Mouse (Mus musculus) heart, postnatal 0 days (tissue): ENCODE results near the gene Anks3. TPM values are rescaled to one million over a fixed set of nuclear protein-coding genes. Genes with fewer than 3 reads are reported as not detected.

Experiments
- ATAC-seq: fragments of 200-750 bp; cut with Nextera tagmentation; 2 replicates; pipeline ENCODE4 v1.8.0; 2017; ENCODE audit warnings: low read depth, moderate number of reproducible peaks, moderate library complexity; ENCODE audit not compliant: insufficient read depth
- DNase-seq: peaks from one replicate; pipeline ENCODE4 v3.0.0-alpha.2; 2016; ENCODE audit warnings: low spot score
- H3K27ac ChIP-seq: fragments of 300-500 bp; sonication (generic); 2 replicates; pipeline ENCODE4 v1.5.1; 2014; ENCODE audit warnings: low read depth, mild to moderate bottlenecking
- H3K27me3 ChIP-seq: fragments of 300-500 bp; sonication (generic); 2 replicates; pipeline ENCODE4 v1.6.1; 2014; ENCODE audit warnings: low read length, mixed read lengths; ENCODE audit not compliant: control insufficient read depth, insufficient read depth
- H3K36me3 ChIP-seq: fragments of 300-500 bp; sonication (generic); replicated peaks from 2 replicates; pipeline ENCODE4 v1.6.1; 2014; ENCODE audit warnings: low read length, mixed read lengths; ENCODE audit not compliant: control insufficient read depth, insufficient read depth
- H3K4me1 ChIP-seq: fragments of 300-500 bp; sonication (generic); 2 replicates; pipeline ENCODE4 v1.6.1; 2014; ENCODE audit warnings: antibody characterized with exemption; ENCODE audit not compliant: control insufficient read depth, insufficient read depth
- H3K4me2 ChIP-seq: fragments of 300-500 bp; sonication (generic); 2 replicates; pipeline ENCODE4 v1.6.1; 2014; ENCODE audit warnings: low read depth, mild to moderate bottlenecking, low read length, moderate library complexity
- H3K4me3 ChIP-seq: fragments of 300-500 bp; sonication (generic); 2 replicates; pipeline ENCODE4 v1.5.1; 2014; ENCODE audit warnings: low read depth, low read length
- H3K9ac ChIP-seq: fragments of 300-500 bp; sonication (generic); replicated peaks from 2 replicates; pipeline ENCODE4 v1.6.1; 2014; ENCODE audit warnings: low read depth, low read length, mixed read lengths
- H3K9me3 ChIP-seq: fragments of 300-500 bp; sonication (generic); replicated peaks from 2 replicates; pipeline ENCODE4 v1.6.1; 2016; ENCODE audit warnings: low read length; ENCODE audit not compliant: control insufficient read depth
- CTCF ChIP-seq: IDR thresholded peaks from 2 replicates; pipeline ENCODE4 v1.5.1; 2016; ENCODE audit warnings: antibody characterized with exemption, control low read depth, low read depth
- EP300 ChIP-seq: IDR thresholded peaks from 2 replicates; pipeline ENCODE4 v1.6.1; 2016; ENCODE audit warnings: antibody characterized with exemption, low read depth
- WGBS: fragments of 180-500 bp; shearing (Covaris S2); extraction: QIAGEN DNeasy Blood & Tissue Kit; methylation state at CpG from one replicate; pipeline ENCODE4 v1.1.7; 2014; 5-methylcytosine and 5-hydroxymethylcytosine counted together
- polyA plus RNA-seq: library from polyadenylated mRNA; unstranded; fragments of >200 nt; fragmentation: Nextera tagmentation; extraction: Ambion mirVana; gene quantifications from 2 replicates; pipeline ENCODE4 v1.2.1, GENCODE M21; 2015
- total RNA-seq: library from RNA; depleted of rRNA; stranded (reverse); fragments of >200 nt; gene quantifications from 2 replicates; pipeline ENCODE4 v1.2.3, GENCODE M21; 2014; ENCODE audit warnings: low replicate concordance

Gene Anks3
- total and polyA plus RNA-seq, 2 experiments from 2014 or later, result 21.2 to 22.7 TPM

DNA sequence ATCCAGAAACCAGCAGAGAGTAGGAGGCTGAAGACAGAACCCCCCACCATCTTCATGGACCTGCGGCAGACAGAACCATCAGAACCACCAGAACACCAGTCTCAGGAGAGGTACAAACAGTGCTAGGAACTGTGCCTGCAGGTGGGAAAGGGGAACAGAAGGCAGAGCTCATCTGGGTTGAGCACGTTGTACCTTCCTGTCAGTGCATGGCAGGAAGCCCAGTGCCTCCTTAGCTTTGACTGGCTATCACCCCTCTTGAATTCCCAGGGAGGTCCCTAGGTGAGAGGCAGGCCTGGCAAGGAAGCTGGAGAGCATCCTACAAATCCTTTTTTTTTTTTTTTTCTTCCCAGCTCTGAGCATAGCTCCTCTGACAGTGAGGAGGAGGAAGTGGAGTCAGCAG is 12.2 kb upstream of the Anks3 start:
- H3K9ac ChIP-seq, result no peak overlapping the region
- no peak for ATAC-seq
- no peak for DNase-seq
- no peak overlapping the region for H3K4me2 ChIP-seq
- no peak for TF ChIP-seq EP300
- no peak for TF ChIP-seq CTCF
- no peaks in the 10 kb centered on the region for H3K36me3 ChIP-seq
- peaks cover 11% of the 10 kb centered on the region for H3K4me1 ChIP-seq
- WGBS, result 53% methylated on average over 2 of the region's 2 CpGs
- no peak overlapping the region for H3K4me3 ChIP-seq
- H3K27me3 ChIP-seq, result no peaks in the 10 kb centered on the region
- no peaks in the 10 kb centered on the region for H3K9me3 ChIP-seq
- no peak overlapping the region for H3K27ac ChIP-seq

- no peak for DNase-seq
Observed at GRCm38 (mm10) chr16:4974521-4974920, 10.5 kb upstream of the Anks3 start.

GRCm38 (mm10) chr16:4971626-4972025 is 7.6 kb upstream of the Anks3 start:
- no peaks in the 10 kb centered on the region for H3K27me3 ChIP-seq
- DNase-seq (peak; percentile 31), ATAC-seq (peak; percentile 75)
- no peak overlapping the region for H3K9ac ChIP-seq
- H3K4me3 ChIP-seq, result no peak overlapping the region
- H3K4me1 ChIP-seq, result peaks cover 4% of the 10 kb centered on the region; the same call in 1 of the 2 replicates
- H3K27ac ChIP-seq, result peak overlapping the region; percentile 65
- WGBS, result 41% methylated on average over 4 of the region's 4 CpGs
- peak; percentile 78 for TF ChIP-seq EP300
- no peak for TF ChIP-seq CTCF
- no peaks in the 10 kb centered on the region for H3K9me3 ChIP-seq
- H3K36me3 ChIP-seq, result no peaks in the 10 kb centered on the region
- no peak overlapping the region for H3K4me2 ChIP-seq

More at GRCm38 (mm10) chr16:4974521-4974920, 10.5 kb upstream of the Anks3 start:
- Histone ChIP-seq H3K4me1 (peaks cover 11% of the 10 kb centered on the region), H3K36me3 (no peaks in the 10 kb centered on the region), H3K4me3 (no peak overlapping the region), H3K9me3 (no peaks in the 10 kb centered on the region), H3K27ac (no peak overlapping the region), H3K4me2 (no peak overlapping the region), H3K9ac (no peak overlapping the region), H3K27me3 (no peaks in the 10 kb centered on the region)
- 87% methylated on average over 5 of the region's 5 CpGs for WGBS
- no peak for ATAC-seq
- no peak for TF ChIP-seq EP300
- no peak for TF ChIP-seq CTCF

GRCm38 (mm10) chr16:4969055-4969843 is 5.2 kb upstream of the Anks3 start:
- ATAC-seq, result no peak
- 73% methylated on average over 5 of the region's 5 CpGs for WGBS
- no peak for DNase-seq
- Histone ChIP-seq H3K27ac (no peak overlapping the region), H3K36me3 (no peaks in the 10 kb centered on the region), H3K4me3 (no peak overlapping the region), H3K4me1 (peaks cover 11% of the 10 kb centered on the region), H3K4me2 (no peak overlapping the region), H3K27me3 (no peaks in the 10 kb centered on the region), H3K9ac (no peak overlapping the region), H3K9me3 (no peaks in the 10 kb centered on the region)
- no peak for TF ChIP-seq CTCF
- TF ChIP-seq EP300, result no peak

- 65% methylated on average over 3 of the region's 3 CpGs for WGBS
- Histone ChIP-seq H3K27ac (no peak overlapping the region), H3K9ac (no peak overlapping the region), H3K4me1 (peaks cover 12% of the 10 kb centered on the region), H3K9me3 (no peaks in the 10 kb centered on the region), H3K36me3 (no peaks in the 10 kb centered on the region), H3K4me3 (no peak overlapping the region), H3K4me2 (no peak overlapping the region), H3K27me3 (no peaks in the 10 kb centered on the region)
- ATAC-seq (no peak), DNase-seq (no peak)
- TF ChIP-seq CTCF, result no peak
- TF ChIP-seq EP300, result no peak
Observed at GRCm38 (mm10) chr16:4968426-4968825, 4.4 kb upstream of the Anks3 start.
